Mouse (Mus musculus): ENCODE data around the gene Polr2i. TPM values are rescaled to one million over a fixed set of nuclear protein-coding genes. Genes with fewer than 3 reads are reported as not detected.

Gene Polr2i
- polyA plus RNA-seq, 1 experiment: 86.9 TPM

DNA sequence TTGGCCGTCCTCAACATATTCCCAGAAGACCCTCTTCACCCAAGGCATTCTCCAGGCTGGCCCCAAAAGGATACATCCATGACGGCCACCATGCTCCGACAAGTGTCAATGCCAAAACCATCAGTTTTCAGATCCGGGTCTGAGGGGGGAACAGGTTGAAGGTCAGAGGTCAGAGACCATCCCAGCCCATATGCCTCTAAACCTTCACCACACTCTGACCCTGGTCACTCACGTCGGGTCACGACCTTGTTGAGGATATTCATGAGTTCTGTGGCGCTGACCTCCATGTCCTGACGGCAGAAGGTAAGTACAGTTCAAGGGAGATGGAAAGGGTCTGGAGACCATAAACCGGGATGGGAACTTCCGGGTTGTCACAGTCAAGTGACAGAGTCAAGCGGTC, 39.7 kb upstream of the Polr2i start:
- 89% methylated on average over 12 of the region's 12 CpGs for WGBS
- no peak overlapping the region for H3K27ac ChIP-seq (ENCODE audit: insufficient read depth, low read depth, low read length)
- TF ChIP-seq POLR2A (IDR thresholded peaks at IDR 0.05; ENCODE audit: low read depth, low read length) (no peak), CTCF (IDR thresholded peaks at IDR 0.05; ENCODE audit: extremely low read depth, insufficient read length, insufficient replicate concordance, low read depth, low read length) (no peak)
- peaks cover 48% of the 10 kb centered on the region for H3K36me3 ChIP-seq (ENCODE audit: control insufficient read depth, insufficient read depth, low read length)
- H3K27me3 ChIP-seq (ENCODE audit: control insufficient read depth, insufficient read depth, low read length): no peaks in the 10 kb centered on the region
- H3K4me3 ChIP-seq (ENCODE audit: low read depth, low read length): no peak overlapping the region
- peaks cover 30% of the 10 kb centered on the region for H3K4me1 ChIP-seq (ENCODE audit: control insufficient read depth, insufficient read depth, insufficient read length, low read length)

- TF ChIP-seq CTCF (IDR thresholded peaks at IDR 0.05; ENCODE audit: extremely low read depth, insufficient read length, insufficient replicate concordance, low read depth, low read length): no peak
- no peak for TF ChIP-seq POLR2A (IDR thresholded peaks at IDR 0.05; ENCODE audit: low read depth, low read length)
- Histone ChIP-seq H3K4me1 (ENCODE audit: control insufficient read depth, insufficient read depth, insufficient read length, low read length) (peaks cover 26% of the 10 kb centered on the region), H3K4me3 (ENCODE audit: low read depth, low read length) (peak overlapping the region; percentile 86; the same call in 1 of the 2 replicates), H3K27ac (ENCODE audit: insufficient read depth, low read depth, low read length) (no peak overlapping the region), H3K27me3 (ENCODE audit: control insufficient read depth, insufficient read depth, low read length) (no peaks in the 10 kb centered on the region), H3K36me3 (ENCODE audit: control insufficient read depth, insufficient read depth, low read length) (peaks cover 40% of the 10 kb centered on the region)
- 70% methylated on average over 9 of the region's 9 CpGs for WGBS
Measured at GRCm38 (mm10) chr7:30193013-30193412, 38.7 kb upstream of the Polr2i start.

GRCm38 (mm10) chr7:30193581-30194100, 38.1 kb upstream of the Polr2i start:
- H3K27me3 ChIP-seq (ENCODE audit: control insufficient read depth, insufficient read depth, low read length): no peaks in the 10 kb centered on the region
- peak overlapping the region; percentile 37; the same call in 1 of the 2 replicates for H3K27ac ChIP-seq (ENCODE audit: insufficient read depth, low read depth, low read length)
- peak overlapping the region; percentile 86 for H3K4me3 ChIP-seq (ENCODE audit: low read depth, low read length)
- peaks cover 24% of the 10 kb centered on the region for H3K4me1 ChIP-seq (ENCODE audit: control insufficient read depth, insufficient read depth, insufficient read length, low read length)
- H3K36me3 ChIP-seq (ENCODE audit: control insufficient read depth, insufficient read depth, low read length): peaks cover 34% of the 10 kb centered on the region
- peak; percentile 56; the same call in 1 of the 2 replicates for TF ChIP-seq POLR2A (IDR thresholded peaks at IDR 0.05; ENCODE audit: low read depth, low read length)
- TF ChIP-seq CTCF (IDR thresholded peaks at IDR 0.05; ENCODE audit: extremely low read depth, insufficient read length, insufficient replicate concordance, low read depth, low read length): no peak
- 3% methylated on average over 26 of the region's 26 CpGs for WGBS

DNA sequence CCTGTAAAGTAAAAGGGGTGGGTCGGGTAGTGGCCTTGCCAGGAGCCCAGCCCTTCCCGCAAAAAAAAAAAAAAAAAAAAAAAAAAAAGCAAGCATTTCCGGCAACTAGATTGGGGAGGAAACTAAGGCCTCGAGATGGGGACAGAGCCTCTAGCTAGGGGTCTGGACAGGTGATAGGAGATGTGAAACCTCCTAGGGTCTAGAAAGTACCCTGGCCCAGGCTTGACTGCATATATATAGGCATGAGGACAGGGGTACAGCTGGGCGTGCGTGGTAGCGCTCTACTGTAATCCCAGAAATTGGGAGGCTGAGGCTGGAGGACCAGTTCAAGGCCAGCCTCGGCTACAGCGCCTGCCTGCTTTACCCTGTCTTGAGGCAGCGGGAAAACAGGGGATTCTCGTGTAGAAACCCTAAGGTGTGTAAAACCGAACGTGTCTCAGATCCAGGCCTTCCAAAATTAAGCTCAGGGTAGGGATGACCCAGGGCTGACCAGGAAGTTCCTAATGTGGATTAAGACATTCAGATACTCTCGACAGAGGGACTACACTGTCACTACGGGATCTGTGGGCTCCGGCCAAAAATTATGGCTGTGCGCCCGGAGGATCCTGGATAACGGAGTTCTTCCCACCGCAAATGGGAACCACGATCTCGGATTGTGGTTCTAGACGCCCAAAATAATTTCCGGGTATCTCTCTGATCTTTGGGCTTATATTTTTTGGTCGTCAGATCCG, 37.5 kb upstream of the Polr2i start:
- H3K27ac ChIP-seq (ENCODE audit: insufficient read depth, low read depth, low read length): peak overlapping the region; percentile 94
- H3K36me3 ChIP-seq (ENCODE audit: control insufficient read depth, insufficient read depth, low read length): peaks cover 28% of the 10 kb centered on the region
- H3K4me1 ChIP-seq (ENCODE audit: control insufficient read depth, insufficient read depth, insufficient read length, low read length): peaks cover 24% of the 10 kb centered on the region
- under 1% methylated on average over 26 of the region's 26 CpGs for WGBS
- TF ChIP-seq CTCF (IDR thresholded peaks at IDR 0.05; ENCODE audit: extremely low read depth, insufficient read length, insufficient replicate concordance, low read depth, low read length) (no peak), POLR2A (IDR thresholded peaks at IDR 0.05; ENCODE audit: low read depth, low read length) (no peak)
- no peaks in the 10 kb centered on the region for H3K27me3 ChIP-seq (ENCODE audit: control insufficient read depth, insufficient read depth, low read length)
- H3K4me3 ChIP-seq (ENCODE audit: low read depth, low read length): peak overlapping the region; percentile 86

- peaks cover 24% of the 10 kb centered on the region for H3K4me1 ChIP-seq (ENCODE audit: control insufficient read depth, insufficient read depth, insufficient read length, low read length)
- no peaks in the 10 kb centered on the region for H3K27me3 ChIP-seq (ENCODE audit: control insufficient read depth, insufficient read depth, low read length)
- H3K4me3 ChIP-seq (ENCODE audit: low read depth, low read length): peak overlapping the region; percentile 86
- no peak for TF ChIP-seq CTCF (IDR thresholded peaks at IDR 0.05; ENCODE audit: extremely low read depth, insufficient read length, insufficient replicate concordance, low read depth, low read length)
- TF ChIP-seq POLR2A (IDR thresholded peaks at IDR 0.05; ENCODE audit: low read depth, low read length): peak; percentile 78
- peak overlapping the region; percentile 94 for H3K27ac ChIP-seq (ENCODE audit: insufficient read depth, low read depth, low read length)
- under 1% methylated on average over 28 of the region's 28 CpGs for WGBS
- H3K36me3 ChIP-seq (ENCODE audit: control insufficient read depth, insufficient read depth, low read length): peaks cover 24% of the 10 kb centered on the region
Measured at GRCm38 (mm10) chr7:30194884-30195283, 36.9 kb upstream of the Polr2i start.

DNA sequence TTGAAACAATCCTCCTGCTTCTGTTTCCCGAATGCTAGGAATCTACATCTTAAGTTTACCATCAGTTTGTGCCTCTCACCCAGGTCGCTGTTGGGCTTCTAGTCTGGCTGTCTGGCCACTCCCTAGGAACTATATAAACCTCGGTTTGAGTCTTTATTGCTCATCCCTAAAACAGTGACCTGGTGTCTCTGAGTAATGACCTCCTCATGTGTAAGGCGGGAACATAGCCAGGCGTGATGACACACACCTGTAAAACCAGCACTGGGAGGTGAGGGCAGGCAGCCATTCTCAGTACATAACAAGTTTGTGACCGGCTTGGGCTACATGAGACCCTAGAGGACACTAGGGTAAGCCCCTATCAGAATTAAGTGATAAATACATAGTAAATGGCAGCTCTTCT, 36.3 kb upstream of the Polr2i start:
- TF ChIP-seq POLR2A (IDR thresholded peaks at IDR 0.05; ENCODE audit: low read depth, low read length): no peak
- TF ChIP-seq CTCF (IDR thresholded peaks at IDR 0.05; ENCODE audit: extremely low read depth, insufficient read length, insufficient replicate concordance, low read depth, low read length): no peak
- 59% methylated on average over 6 of the region's 6 CpGs for WGBS
- H3K27ac ChIP-seq (ENCODE audit: insufficient read depth, low read depth, low read length): no peak overlapping the region
- no peak overlapping the region for H3K4me3 ChIP-seq (ENCODE audit: low read depth, low read length)
- peaks cover 19% of the 10 kb centered on the region for H3K36me3 ChIP-seq (ENCODE audit: control insufficient read depth, insufficient read depth, low read length)
- no peaks in the 10 kb centered on the region for H3K27me3 ChIP-seq (ENCODE audit: control insufficient read depth, insufficient read depth, low read length)
- peaks cover 24% of the 10 kb centered on the region for H3K4me1 ChIP-seq (ENCODE audit: control insufficient read depth, insufficient read depth, insufficient read length, low read length)

DNA sequence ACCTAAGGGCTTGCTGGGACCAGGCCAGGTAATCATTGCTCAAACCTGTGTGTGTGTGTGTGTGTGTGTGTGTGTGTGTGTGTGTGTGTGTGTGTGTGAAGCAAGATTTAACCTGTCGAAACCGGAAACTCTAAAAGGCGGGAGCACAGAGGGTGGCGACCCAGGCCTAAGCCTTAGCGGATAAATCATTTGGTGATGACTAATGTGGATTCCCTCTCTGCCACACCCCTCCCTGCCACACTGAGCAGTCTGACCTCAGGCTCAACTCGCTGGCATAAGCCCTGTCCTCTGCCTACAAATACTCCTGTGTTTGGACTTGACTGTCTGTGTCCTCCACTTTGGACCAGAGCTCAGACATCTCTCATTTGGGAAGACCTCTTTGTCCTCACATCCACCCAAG, 35.6 kb upstream of the Polr2i start:
- Histone ChIP-seq H3K4me1 (ENCODE audit: control insufficient read depth, insufficient read depth, insufficient read length, low read length) (peaks cover 24% of the 10 kb centered on the region), H3K27me3 (ENCODE audit: control insufficient read depth, insufficient read depth, low read length) (no peaks in the 10 kb centered on the region), H3K4me3 (ENCODE audit: low read depth, low read length) (no peak overlapping the region), H3K36me3 (ENCODE audit: control insufficient read depth, insufficient read depth, low read length) (peaks cover 17% of the 10 kb centered on the region), H3K27ac (ENCODE audit: insufficient read depth, low read depth, low read length) (0 out of 2 replicates have a peak overlapping the region, but pooled peaks have one; percentile 0)
- WGBS: 33% methylated on average over 6 of the region's 6 CpGs
- no peak for TF ChIP-seq CTCF (IDR thresholded peaks at IDR 0.05; ENCODE audit: extremely low read depth, insufficient read length, insufficient replicate concordance, low read depth, low read length)
- TF ChIP-seq POLR2A (IDR thresholded peaks at IDR 0.05; ENCODE audit: low read depth, low read length): no peak
